Mouse (Mus musculus) ES-CJ7 (cell line): Measurements from ENCODE around the gene Gm2a.

Experiments used
- DNase-seq: peaks from one replicate; pipeline ENCODE4 v3.0.0; 2011; ENCODE audit warnings: low read depth, low spot score

Gene Gm2a

GRCm38 (mm10) chr11:55131077-55131742 lies 33.3 kb downstream of the Gm2a start:
- peak; percentile 92 for DNase-seq

GRCm38 (mm10) chr11:55131946-55132345 lies 34.0 kb downstream of the Gm2a start:
- no peak for DNase-seq

- DNase-seq: no peak
Measured at GRCm38 (mm10) chr11:55133204-55133603, 35.3 kb downstream of the Gm2a start.

- DNase-seq: no peak
Measured at GRCm38 (mm10) chr11:55134407-55134806, 36.5 kb downstream of the Gm2a start.

GRCm38 (mm10) chr11:55134871-55135270 lies 37.0 kb downstream of the Gm2a start:
- no peak for DNase-seq

- DNase-seq: peak; percentile 46
Measured at GRCm38 (mm10) chr11:55136770-55137547, 39.0 kb downstream of the Gm2a start.

GRCm38 (mm10) chr11:55137646-55138045 lies 39.7 kb downstream of the Gm2a start:
- DNase-seq: no peak

- no peak for DNase-seq
Measured at GRCm38 (mm10) chr11:55141502-55141901, 43.6 kb downstream of the Gm2a start.

GRCm38 (mm10) chr11:55144011-55144410 lies 46.1 kb downstream of the Gm2a start:
- no peak for DNase-seq

GRCm38 (mm10) chr11:55146855-55147254 lies 48.9 kb downstream of the Gm2a start:
- DNase-seq: no peak

- no peak for DNase-seq
Measured at GRCm38 (mm10) chr11:55147423-55147822, 49.5 kb downstream of the Gm2a start.

- DNase-seq: no peak
Measured at GRCm38 (mm10) chr11:55148461-55148860, 50.5 kb downstream of the Gm2a start.

- DNase-seq: no peak
Measured at GRCm38 (mm10) chr11:55151608-55152007, 53.7 kb downstream of the Gm2a start, which contains the start of gene Slc36a3. TSS of gene Slc36a3 (minus strand) at chr11:55151708.

GRCm38 (mm10) chr11:55154398-55155069 lies 56.6 kb downstream of the Gm2a start:
- DNase-seq: no peak

GRCm38 (mm10) chr11:55155070-55155421 lies 57.1 kb downstream of the Gm2a start:
- no peak for DNase-seq

- peak; percentile 92 for DNase-seq
Measured at GRCm38 (mm10) chr11:55158785-55159359, 61.0 kb downstream of the Gm2a start.
